Mouse (Mus musculus): ENCODE results near the gene Zfp810. TPM values are rescaled to one million over a fixed set of nuclear protein-coding genes. Genes with fewer than 3 reads are reported as not detected.

Gene Zfp810
- polyA plus RNA-seq, 1 experiment: 2.8 TPM

GRCm38 (mm10) chr9:22262611-22263010 lies 44.8 kb downstream of the Zfp810 start:
- DNase-seq (ENCODE audit: low read depth, low spot score): no peak
- WGBS: 92% methylated on average over 10 of the region's 10 CpGs

GRCm38 (mm10) chr9:22261594-22261993 lies 45.9 kb downstream of the Zfp810 start:
- DNase-seq (ENCODE audit: low read depth, low spot score): no peak
- 77% methylated on average over 1 of the region's 1 CpGs for WGBS

- no peak for DNase-seq (ENCODE audit: low read depth, low spot score)
- WGBS: 27% methylated on average over 3 of the region's 3 CpGs
These were observed 47.4 kb downstream of the Zfp810 start for GRCm38 (mm10) chr9:22260092-22260422.

- DNase-seq (ENCODE audit: low read depth, low spot score): peak; percentile 93
- WGBS: 2% methylated on average over 35 of the region's 35 CpGs
These were observed 48.0 kb downstream of the Zfp810 start, which contains the start of gene Zfp599 for GRCm38 (mm10) chr9:22259184-22260091. TSS of gene Zfp599 (minus strand) at chr9:22259895.

DNA sequence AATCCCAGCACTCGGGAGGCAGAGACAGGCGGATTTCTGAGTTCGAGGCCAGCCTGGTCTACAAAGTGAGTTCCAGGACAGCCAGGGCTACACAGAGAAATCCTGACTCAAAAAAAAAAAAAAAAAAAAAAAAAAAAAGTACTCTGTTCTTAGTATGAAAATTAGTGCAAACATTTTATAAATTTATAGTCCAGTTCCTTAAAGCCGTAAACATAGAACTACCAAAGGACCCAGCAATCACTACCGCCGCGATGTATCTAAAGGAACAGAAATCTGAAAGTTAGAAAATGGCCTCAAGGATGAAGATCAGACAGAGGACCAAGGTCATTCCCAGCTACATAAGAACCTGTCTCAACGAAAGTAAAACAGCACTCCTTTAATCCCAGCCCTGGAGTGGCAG lies 48.7 kb downstream of the Zfp810 start:
- WGBS: 63% methylated on average over 8 of the region's 8 CpGs
- DNase-seq (ENCODE audit: low read depth, low spot score): no peak

- DNase-seq (ENCODE audit: low read depth, low spot score): no peak
- 89% methylated on average over 4 of the region's 4 CpGs for WGBS
These were observed 50.9 kb downstream of the Zfp810 start for GRCm38 (mm10) chr9:22256579-22256978.

- DNase-seq (ENCODE audit: low read depth, low spot score): no peak
- 94% methylated on average over 2 of the region's 2 CpGs for WGBS
These were observed 63.2 kb downstream of the Zfp810 start for GRCm38 (mm10) chr9:22244242-22244641.

DNA sequence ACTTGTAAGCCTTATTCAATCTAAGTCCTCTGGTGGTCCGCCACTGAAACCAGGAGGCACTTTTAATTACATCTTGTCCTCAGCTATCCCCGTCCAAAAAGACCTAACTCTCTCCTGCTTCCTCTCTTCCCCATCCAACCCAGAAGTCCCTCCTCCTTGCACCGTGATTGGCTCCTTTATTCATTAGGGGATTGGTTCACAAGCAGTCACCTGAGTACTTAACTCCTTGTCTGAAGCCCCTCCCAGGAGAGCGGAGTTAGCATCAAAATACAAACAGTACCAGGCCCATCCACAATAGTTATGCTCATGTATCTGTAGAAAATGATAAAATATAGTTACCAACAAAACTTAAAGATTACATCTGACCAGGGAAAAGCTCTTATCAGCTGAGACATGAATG lies 67.4 kb downstream of the Zfp810 start:
- no peak for DNase-seq (ENCODE audit: low read depth, low spot score)
- 95% methylated on average over 4 of the region's 4 CpGs for WGBS

- DNase-seq (ENCODE audit: low read depth, low spot score): no peak
These were observed 76.9 kb downstream of the Zfp810 start for GRCm38 (mm10) chr9:22230556-22230955.

GRCm38 (mm10) chr9:22230061-22230460 lies 77.4 kb downstream of the Zfp810 start:
- no peak for DNase-seq (ENCODE audit: low read depth, low spot score)
- 85% methylated on average over 3 of the region's 3 CpGs for WGBS

GRCm38 (mm10) chr9:22229386-22230026 lies 77.9 kb downstream of the Zfp810 start:
- WGBS: 63% methylated on average over 7 of the region's 7 CpGs
- no peak for DNase-seq (ENCODE audit: low read depth, low spot score)

GRCm38 (mm10) chr9:22226846-22227245 lies 80.6 kb downstream of the Zfp810 start:
- no peak for DNase-seq (ENCODE audit: low read depth, low spot score)
- WGBS: 59% methylated on average over 15 of the region's 15 CpGs

Other genes with a start within 250 kb of the Zfp810 start
- not detected in 2 replicates for gene Gm49318, start 236.4 kb downstream of the Zfp810 start, polyA plus RNA-seq (2012; rRNA removed)
- gene Zfp653, start 236.3 kb downstream of the Zfp810 start, polyA plus RNA-seq (2012; rRNA removed): 8.6 and 10.0 TPM in 2 replicates
- 47.7 and 48.6 TPM in 2 replicates for gene Ecsit, start 222.2 kb downstream of the Zfp810 start, polyA plus RNA-seq (2012; rRNA removed)
- gene Cnn1, start 208.4 kb downstream of the Zfp810 start, polyA plus RNA-seq (2012; rRNA removed): 253 and 296 TPM in 2 replicates
- gene Elof1, start 190.5 kb downstream of the Zfp810 start, polyA plus RNA-seq (2012; rRNA removed): 120 and 148 TPM in 2 replicates
- 233 and 244 TPM in 2 replicates for gene Acp5, start 171.9 kb downstream of the Zfp810 start, polyA plus RNA-seq (2012; rRNA removed)
- gene Pigyl, start 150.8 kb downstream of the Zfp810 start, polyA plus RNA-seq (2012; rRNA removed): 45.9 and 50.1 TPM in 2 replicates
- gene Zfp872, start 119.6 kb downstream of the Zfp810 start, polyA plus RNA-seq (2012; rRNA removed): not detected in 2 replicates
- gene Zfp809, start 81.9 kb downstream of the Zfp810 start, polyA plus RNA-seq (2012; rRNA removed): 5.8 and 11.2 TPM in 2 replicates
- 0.57 and 0.67 TPM in 2 replicates for gene Zfp599, start 47.8 kb downstream of the Zfp810 start, polyA plus RNA-seq (2012; rRNA removed)
- gene Anln, start 81.5 kb upstream of the Zfp810 start, polyA plus RNA-seq (2012; rRNA removed): 3.4 and 3.8 TPM in 2 replicates
- 0.26 and 0.66 TPM in 2 replicates for gene 9530077C05Rik, start 103.9 kb upstream of the Zfp810 start, polyA plus RNA-seq (2012; rRNA removed)
- gene Gm17545, start 146.6 kb upstream of the Zfp810 start, polyA plus RNA-seq (2012; rRNA removed): not detected in 2 replicates
- gene Rp9, start 162.1 kb upstream of the Zfp810 start, polyA plus RNA-seq (2012; rRNA removed): 40.7 and 52.2 TPM in 2 replicates
- 4.2 and 4.8 TPM in 2 replicates for gene Bbs9, start 168.1 kb upstream of the Zfp810 start, polyA plus RNA-seq (2012; rRNA removed)

All from large intestine, adult 2 months (tissue).